In the genomic region with DNA sequence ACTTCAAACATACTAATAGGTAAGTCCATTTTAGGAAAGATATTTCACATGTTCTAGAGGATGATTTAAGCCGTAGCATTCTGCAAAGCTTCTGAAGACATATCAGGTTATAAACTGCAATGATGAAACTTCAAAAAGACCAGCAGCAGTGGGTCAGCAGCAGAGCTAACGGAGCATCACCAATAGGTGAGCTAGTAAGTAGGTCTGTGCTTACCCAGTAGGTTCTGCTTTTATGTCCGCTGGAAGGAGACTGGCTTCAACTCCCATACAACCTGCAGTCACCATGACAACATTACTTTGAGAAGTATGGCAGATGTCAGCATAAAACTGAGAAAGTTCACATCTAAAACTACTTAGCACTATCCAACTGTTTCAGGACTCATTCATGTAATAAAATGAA, we compare ENCODE assay signal across 26 mouse cellular contexts. TPM values are rescaled to one million over a fixed set of nuclear protein-coding genes. Genes with fewer than 3 reads are reported as not detected.
DNase-seq lines count a peak whose midpoint lies in the region; ATAC-seq and TF ChIP-seq lines count a peak whose summit lies in the region.
"Had no signal": no experiment of that assay in that cellular context is flagged by ENCODE, and none has a peak within 500 bp of the region (broad histone marks: within the 10 kb centered on the region; RNA-seq: fewer than 3 reads in every experiment).

No protein-coding gene starts in this region.

- no peaks in the 10 kb centered on the region for H3K27me3 ChIP-seq in Patski
- no peaks in the 10 kb centered on the region for H3K27me3 ChIP-seq in kidney, embryonic 16.5 days (ENCODE audit: insufficient read depth, low read length)
- no peaks in the 10 kb centered on the region for H3K27me3 ChIP-seq in midbrain, postnatal 0 days (ENCODE audit: insufficient read depth, low read length)
- H3K27me3 ChIP-seq: forebrain, embryonic 13.5 days; heart, embryonic 13.5 days had no signal

- no peak overlapping the region for H3K9ac ChIP-seq in kidney, embryonic 16.5 days (replicated peaks; ENCODE audit: low read length)
- H3K9ac ChIP-seq in midbrain, postnatal 0 days (replicated peaks; ENCODE audit: low read length, poor library complexity, severe bottlenecking): no peak overlapping the region
- H3K9ac ChIP-seq: forebrain, embryonic 13.5 days; heart, embryonic 13.5 days; hindbrain, embryonic 14.5 days had no signal

- TF ChIP-seq CTCF in Patski (IDR thresholded peaks at IDR 0.05): no peak
- no peak for TF ChIP-seq CTCF in midbrain, postnatal 0 days (IDR thresholded peaks at IDR 0.05)

- H3K4me1 ChIP-seq in kidney, embryonic 16.5 days (ENCODE audit: insufficient read depth, low read length): peaks cover 17% of the 10 kb centered on the region
- no peaks in the 10 kb centered on the region for H3K4me1 ChIP-seq in midbrain, postnatal 0 days (ENCODE audit: insufficient read depth, low read length)
- H3K4me1 ChIP-seq: forebrain, embryonic 10.5 days; forebrain, embryonic 13.5 days had no signal

- no peak for DNase-seq in Patski (ENCODE audit: low read depth, low spot score)
- peak; percentile 4 for DNase-seq in brain, adult 2 months (ENCODE audit: low read depth, low spot score)
- peak; percentile 54 for DNase-seq in kidney, postnatal 14 days
- no peak for DNase-seq in lung, postnatal 10 days
- no peak for DNase-seq in midbrain, postnatal 0 days (ENCODE audit: low spot score)
- no peak for DNase-seq in testis, postnatal 10 days (ENCODE audit: low spot score)
- DNase-seq: adrenal gland, postnatal 10 days; adrenal gland, postnatal 36 days; cerebellum, adult 11 months; cerebellum, adult 2 months; cerebellum, adult 9-11 months; cerebellum, postnatal 25 days; gastrocnemius, postnatal 10 days; gastrocnemius, postnatal 36 days; heart, adult 2 months; heart, postnatal 14 days; heart, postnatal 4 days had no signal

- CTCF ChIA-PET in Patski (lab: Charles Lee): interaction anchor here (4.4 kb wide), 1 partner anchor 10 kb away, joined by 16 read pairs; no protein-coding TSS in a partner anchor

- no peak overlapping the region for H3K4me3 ChIP-seq in kidney, embryonic 16.5 days (ENCODE audit: low read length)
- no peak overlapping the region for H3K4me3 ChIP-seq in midbrain, postnatal 0 days (ENCODE audit: low read depth, low read length)
- H3K4me3 ChIP-seq: forebrain, embryonic 10.5 days; forebrain, embryonic 13.5 days; heart, adult 2 months; heart, embryonic 10.5 days; heart, embryonic 13.5 days had no signal

- peak; percentile 55 for ATAC-seq in Patski
- ATAC-seq in kidney, embryonic 16.5 days (ENCODE audit: low FRiP score, low TSS enrichment): peak; percentile 88
- ATAC-seq in midbrain, postnatal 0 days (ENCODE audit: low FRiP score): no peak
- ATAC-seq: CD4-positive, CD25-positive, alpha-beta regulatory T cell, adult 4 months; forebrain, embryonic 13.5 days; forebrain, embryonic 16.5 days; hindbrain, postnatal 0 days had no signal

- H3K9me3 ChIP-seq in kidney, embryonic 16.5 days (ENCODE audit: low read length): no peaks in the 10 kb centered on the region
- H3K9me3 ChIP-seq in midbrain, postnatal 0 days (ENCODE audit: low read length): no peaks in the 10 kb centered on the region
- H3K9me3 ChIP-seq: forebrain, embryonic 10.5 days; forebrain, embryonic 13.5 days; heart, embryonic 10.5 days; heart, embryonic 13.5 days had no signal

- peak overlapping the region; percentile 79 for H3K27ac ChIP-seq in kidney, embryonic 16.5 days (ENCODE audit: low read length)
- no peak overlapping the region for H3K27ac ChIP-seq in midbrain, postnatal 0 days (ENCODE audit: low read depth, low read length)
- H3K27ac ChIP-seq: forebrain, embryonic 10.5 days; forebrain, embryonic 13.5 days; heart, adult 2 months; heart, embryonic 10.5 days; heart, embryonic 13.5 days; hindbrain, embryonic 14.5 days; hindbrain, postnatal 0 days had no signal

- 64% methylated on average over 3 of the region's 3 CpGs for WGBS in kidney, embryonic 16.5 days
- WGBS in midbrain, postnatal 0 days: 86% methylated on average over 3 of the region's 3 CpGs

- in situ Hi-C loops in Patski (cut with MboI; ENCODE audit: low pct_unique_long_range_greater_than_20kb): no loop called here

- no peaks in the 10 kb centered on the region for H3K36me3 ChIP-seq in kidney, embryonic 16.5 days (ENCODE audit: insufficient read depth, low read length)
- no peaks in the 10 kb centered on the region for H3K36me3 ChIP-seq in midbrain, postnatal 0 days (ENCODE audit: insufficient read depth, low read length)
- H3K36me3 ChIP-seq: forebrain, embryonic 10.5 days; heart, embryonic 10.5 days; heart, embryonic 13.5 days had no signal

- H3K4me2 ChIP-seq in kidney, embryonic 16.5 days (replicated peaks; ENCODE audit: low read depth, low read length): no peak overlapping the region
- H3K4me2 ChIP-seq in midbrain, postnatal 0 days (ENCODE audit: low read depth, low read length, poor library complexity, severe bottlenecking): no peak overlapping the region
- H3K4me2 ChIP-seq: forebrain, embryonic 13.5 days; heart, embryonic 13.5 days; hindbrain, embryonic 14.5 days had no signal

- POLR2A ChIA-PET in Patski (lab: Charles Lee): no interaction called here

RNA-seq across cellular contexts. Expression of gene Shld2, which starts 16.7 kb away (rescaled TPM):
- 7.0 TPM for polyA plus RNA-seq in Patski (2021)
- polyA plus RNA-seq in kidney, embryonic 16.5 days (2015; fragmentation: Nextera tagmentation; extraction: Ambion mirVana): 9.9 and 10.0 TPM in 2 replicates
- 6.4 and 8.2 TPM in 2 replicates for total RNA-seq in midbrain, postnatal 0 days (2014; rRNA removed)
- 6.9 and 8.5 TPM in 2 replicates for polyA plus RNA-seq in midbrain, postnatal 0 days (2015; fragmentation: Nextera tagmentation; extraction: Ambion mirVana)

RNA-seq across cellular contexts. Expression of gene Glud1, which starts 16.9 kb away (rescaled TPM):
- polyA plus RNA-seq in Patski (2021): 263 TPM
- polyA plus RNA-seq in kidney, embryonic 16.5 days (2015; fragmentation: Nextera tagmentation; extraction: Ambion mirVana): 114 and 116 TPM in 2 replicates
- 185 and 192 TPM in 2 replicates for total RNA-seq in midbrain, postnatal 0 days (2014; rRNA removed)
- 114 TPM in 2 replicates for polyA plus RNA-seq in midbrain, postnatal 0 days (2015; fragmentation: Nextera tagmentation; extraction: Ambion mirVana)

Comparison
In these comparisons a context has a peak if more than half of its experiments do, and no peak if none do; other contexts are left out.
1. DNase-seq: peak in brain, adult 2 months (single experiment) and kidney, postnatal 14 days (single experiment); none in Patski (single experiment), lung, postnatal 10 days (single experiment), midbrain, postnatal 0 days (single experiment) and testis, postnatal 10 days (single experiment).